Comparison of ENCODE assay signal across 26 mouse cellular contexts in genomic region chr4:17348026-17348425, GRCm38 (mm10).
"Had no signal": no experiment of that assay in that cellular context is flagged by ENCODE, and none has a peak within 500 bp of the region (broad histone marks: within the 10 kb centered on the region; RNA-seq: fewer than 3 reads in every experiment).

No protein-coding gene starts in this region.

- H3K36me3 ChIP-seq: heart, embryonic 13.5 days; heart, embryonic 15.5 days; hindbrain, embryonic 12.5 days; kidney, embryonic 15.5 days; limb, embryonic 13.5 days; limb, embryonic 15.5 days had no signal

- H3K9me3 ChIP-seq: heart, embryonic 13.5 days; heart, embryonic 15.5 days; hindbrain, embryonic 12.5 days; kidney, embryonic 15.5 days; limb, embryonic 13.5 days; limb, embryonic 15.5 days had no signal

- DNase-seq: forebrain, postnatal 0 days; gastrocnemius, postnatal 14 days; gastrocnemius, postnatal 36 days; heart, adult 11 months; heart, adult 2 months; heart, postnatal 14 days; heart, postnatal 36 days; kidney, adult 11 months; kidney, adult 2 months; kidney, adult 9 months; kidney, postnatal 14 days; kidney, postnatal 36 days; layer of hippocampus, adult 9-11 months; layer of hippocampus, postnatal 36 days; left cerebral cortex, postnatal 4 days had no signal

- H3K4me3 ChIP-seq: heart, adult 2 months; heart, embryonic 13.5 days; heart, embryonic 15.5 days; hindbrain, embryonic 12.5 days; kidney, embryonic 15.5 days; limb, embryonic 13.5 days; limb, embryonic 15.5 days had no signal

- ATAC-seq: forebrain, postnatal 0 days; hindbrain, embryonic 16.5 days; intestine, embryonic 16.5 days had no signal

- H3K27ac ChIP-seq: heart, adult 2 months; heart, embryonic 13.5 days; heart, embryonic 15.5 days; hindbrain, embryonic 12.5 days; hindbrain, embryonic 14.5 days; kidney, embryonic 15.5 days; kidney, postnatal 0 days; limb, embryonic 13.5 days; limb, embryonic 15.5 days had no signal

- H3K4me2 ChIP-seq: heart, embryonic 11.5 days; heart, embryonic 13.5 days; heart, embryonic 15.5 days; hindbrain, embryonic 12.5 days; hindbrain, embryonic 14.5 days; kidney, embryonic 15.5 days; limb, embryonic 13.5 days; limb, embryonic 15.5 days had no signal

- H3K9ac ChIP-seq: forebrain, postnatal 0 days; heart, embryonic 13.5 days; heart, embryonic 15.5 days; hindbrain, embryonic 12.5 days; hindbrain, embryonic 14.5 days; kidney, embryonic 15.5 days; limb, embryonic 13.5 days; limb, embryonic 15.5 days had no signal

- H3K27me3 ChIP-seq: heart, embryonic 13.5 days; heart, embryonic 15.5 days; hindbrain, embryonic 12.5 days; kidney, embryonic 15.5 days; limb, embryonic 13.5 days; limb, embryonic 15.5 days had no signal

- H3K4me1 ChIP-seq: heart, embryonic 13.5 days; heart, embryonic 15.5 days; hindbrain, embryonic 12.5 days; kidney, embryonic 15.5 days; limb, embryonic 13.5 days; limb, embryonic 15.5 days had no signal
